7 mouse cellular contexts compared by ENCODE assay signal in the genomic region with DNA sequence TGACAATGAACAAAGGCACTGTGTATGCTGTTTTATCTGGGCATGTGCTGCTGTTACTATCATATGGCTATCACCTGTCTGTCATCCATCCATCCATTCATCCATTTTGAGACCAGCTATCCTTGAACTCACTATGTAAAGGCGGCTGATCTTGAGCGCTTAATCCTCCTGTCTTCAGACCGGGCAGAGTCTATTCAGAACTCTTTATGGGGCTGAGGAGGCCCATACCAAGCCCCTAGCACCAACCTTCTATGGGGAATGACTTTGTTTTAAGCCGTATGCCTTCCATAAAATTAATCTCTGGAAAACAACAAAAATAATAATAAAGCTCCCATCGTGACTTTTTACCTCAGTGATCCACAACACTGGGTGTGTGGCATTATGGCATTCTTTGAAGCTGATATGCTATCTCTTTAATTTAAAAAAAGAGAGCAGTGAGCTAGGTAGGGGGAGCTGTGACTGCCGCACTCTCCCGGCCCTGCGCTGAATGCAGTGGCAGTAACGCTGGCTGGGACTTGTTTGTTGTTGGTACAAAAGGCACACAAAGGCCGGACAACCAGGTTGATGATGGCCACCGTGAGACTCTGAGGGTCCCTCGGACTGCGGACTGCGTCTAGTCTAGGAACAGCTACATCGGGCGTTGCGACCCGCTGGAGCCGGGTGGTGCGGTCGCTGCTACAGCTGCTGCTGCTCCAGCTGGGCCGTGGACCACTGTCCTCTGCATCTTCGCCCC. TPM values are rescaled to one million over a fixed set of nuclear protein-coding genes. Genes with fewer than 3 reads are reported as not detected.
DNase-seq lines count a peak whose midpoint lies in the region; ATAC-seq and TF ChIP-seq lines count a peak whose summit lies in the region.

A gene (plus strand): TSS at position 464 of the 733 bp plus-strand sequence.

- peak within 1 kb of the TSS; percentile 68 for H3K4me2 ChIP-seq in heart, embryonic 16.5 days (ENCODE audit: low read depth, low read length)
- peak within 1 kb of the TSS; percentile 60 for H3K4me2 ChIP-seq in midbrain, embryonic 16.5 days (ENCODE audit: low read length)

- peak within 1 kb of the TSS; percentile 78 for H3K9ac ChIP-seq in heart, embryonic 16.5 days (ENCODE audit: low read length)
- H3K9ac ChIP-seq in midbrain, embryonic 16.5 days (ENCODE audit: low read depth, low read length): peak within 1 kb of the TSS; percentile 86

- peak within 1 kb of the TSS; percentile 81 for H3K27ac ChIP-seq in forebrain, embryonic 10.5 days
- peak within 1 kb of the TSS; percentile 69 for H3K27ac ChIP-seq in heart, embryonic 16.5 days (ENCODE audit: low read length)
- H3K27ac ChIP-seq in midbrain, embryonic 16.5 days (ENCODE audit: low read length): peak within 1 kb of the TSS; percentile 82

- peaks cover 27% of the 10 kb centered on the region for H3K4me1 ChIP-seq in forebrain, embryonic 10.5 days
- H3K4me1 ChIP-seq in heart, embryonic 16.5 days (ENCODE audit: control insufficient read depth, insufficient read depth, low read length): peaks cover 11% of the 10 kb centered on the region
- peaks cover 10% of the 10 kb centered on the region for H3K4me1 ChIP-seq in midbrain, embryonic 16.5 days (ENCODE audit: control insufficient read depth, insufficient read depth, low read length)

- no peaks in the 10 kb centered on the region for H3K36me3 ChIP-seq in forebrain, embryonic 10.5 days (replicated peaks)
- no peaks in the 10 kb centered on the region for H3K36me3 ChIP-seq in heart, embryonic 16.5 days (ENCODE audit: control insufficient read depth, insufficient read depth)
- H3K36me3 ChIP-seq in midbrain, embryonic 16.5 days (ENCODE audit: control insufficient read depth, insufficient read depth, low read length): no peaks in the 10 kb centered on the region

- H3K27me3 ChIP-seq in forebrain, embryonic 10.5 days (ENCODE audit: poor library complexity, severe bottlenecking): peaks cover 39% of the 10 kb centered on the region
- no peaks in the 10 kb centered on the region for H3K27me3 ChIP-seq in heart, embryonic 16.5 days (ENCODE audit: control insufficient read depth, insufficient read depth, low read length)
- no peaks in the 10 kb centered on the region for H3K27me3 ChIP-seq in midbrain, embryonic 16.5 days (ENCODE audit: control insufficient read depth, insufficient read depth, low read depth, low read length)

- H3K9me3 ChIP-seq in forebrain, embryonic 10.5 days: no peaks in the 10 kb centered on the region
- H3K9me3 ChIP-seq in heart, embryonic 16.5 days (replicated peaks; ENCODE audit: control insufficient read depth, low read length): no peaks in the 10 kb centered on the region
- H3K9me3 ChIP-seq in midbrain, embryonic 16.5 days (replicated peaks; ENCODE audit: control insufficient read depth, low read length, poor library complexity, severe bottlenecking): no peaks in the 10 kb centered on the region

- ATAC-seq in heart, embryonic 16.5 days (replicated peaks; ENCODE audit: extremely low read depth, insufficient read depth, low FRiP score): 0 out of 2 replicates have a peak, but pooled peaks have one; percentile 60
- peak; percentile 92 for ATAC-seq in midbrain, embryonic 16.5 days

- peak; percentile 64; the same call in 1 of the 2 replicates for TF ChIP-seq POLR2A in brain, embryonic 14.5 days (IDR thresholded peaks at IDR 0.05; ENCODE audit: borderline replicate concordance, extremely low read depth, insufficient read depth, insufficient read length, poor library complexity, severe bottlenecking)

- peak; percentile 32; the same call in 1 of the 2 replicates for TF ChIP-seq CTCF in brain, embryonic 14.5 days (IDR thresholded peaks at IDR 0.05; ENCODE audit: borderline replicate concordance, extremely low read depth, insufficient read depth, insufficient read length)

- WGBS in forebrain, embryonic 10.5 days: 4% methylated on average over 23 of the region's 23 CpGs
- 6% methylated on average over 23 of the region's 23 CpGs for WGBS in heart, embryonic 16.5 days
- 1% methylated on average over 23 of the region's 23 CpGs for WGBS in midbrain, embryonic 16.5 days

- peak; percentile 2 for DNase-seq in ZHBTc4 (ENCODE audit: low read depth, low spot score)
- peak; percentile 84 for DNase-seq in brain, embryonic 14.5 days (ENCODE audit: low read depth)
- peak; percentile 62 for DNase-seq in forebrain, embryonic 10.5 days (ENCODE audit: extremely low spot score, low spot score)
- peak; percentile 39 to 48 for DNase-seq in layer of hippocampus, postnatal 36 days
- DNase-seq in spleen, postnatal 4 days (ENCODE audit: low spot score in 2 of 2): no peak

- H3K4me3 ChIP-seq in forebrain, embryonic 10.5 days: peak within 1 kb of the TSS; percentile 59
- peak within 1 kb of the TSS; percentile 63 for H3K4me3 ChIP-seq in heart, embryonic 16.5 days (ENCODE audit: low read length)
- H3K4me3 ChIP-seq in midbrain, embryonic 16.5 days (ENCODE audit: low read depth, low read length): peak within 1 kb of the TSS; percentile 68

RNA-seq across cellular contexts. Expression of the gene that starts here (rescaled TPM):
- polyA plus RNA-seq in brain, embryonic 14.5 days (2012; rRNA removed): 10.4 and 12.1 TPM in 2 replicates
- 2.9 and 3.4 TPM in 2 replicates for polyA plus RNA-seq in forebrain, embryonic 10.5 days (2016; fragmentation: Nextera tagmentation; extraction: Ambion mirVana)
- polyA plus RNA-seq in heart, embryonic 16.5 days (2015; fragmentation: Nextera tagmentation; extraction: Ambion mirVana): 3.6 and 4.4 TPM in 2 replicates
- total RNA-seq in layer of hippocampus, postnatal 36 days (2021): 10 to 100 TPM; 58.3 to 59.1 TPM
- 7.0 and 7.5 TPM in 2 replicates for polyA plus RNA-seq in midbrain, embryonic 16.5 days (2015; fragmentation: Nextera tagmentation; extraction: Ambion mirVana)

Comparison
In these comparisons a context has a peak if more than half of its experiments do, and no peak if none do; other contexts are left out.
1. DNase-seq: peak in ZHBTc4 (single experiment), brain, embryonic 14.5 days (single experiment), forebrain, embryonic 10.5 days (single experiment) and layer of hippocampus, postnatal 36 days (2 of 2); none in spleen, postnatal 4 days (0 of 2).
2. Peak in every context shown above with its lines, with median percentiles within 50 percentile points of each other: H3K27ac ChIP-seq and H3K4me3 ChIP-seq.